Mouse (Mus musculus): Measurements from ENCODE around the gene Ripor1. TPM values are rescaled to one million over a fixed set of nuclear protein-coding genes. Genes with fewer than 3 reads are reported as not detected.
A peak's percentile ranks its signal among the peaks of the same experiment; 100 is the strongest.

Ripor1 gene
- total RNA-seq, 4 experiments from 2014 or later: 28.1 to 47.9 (median 37.8) TPM

DNA sequence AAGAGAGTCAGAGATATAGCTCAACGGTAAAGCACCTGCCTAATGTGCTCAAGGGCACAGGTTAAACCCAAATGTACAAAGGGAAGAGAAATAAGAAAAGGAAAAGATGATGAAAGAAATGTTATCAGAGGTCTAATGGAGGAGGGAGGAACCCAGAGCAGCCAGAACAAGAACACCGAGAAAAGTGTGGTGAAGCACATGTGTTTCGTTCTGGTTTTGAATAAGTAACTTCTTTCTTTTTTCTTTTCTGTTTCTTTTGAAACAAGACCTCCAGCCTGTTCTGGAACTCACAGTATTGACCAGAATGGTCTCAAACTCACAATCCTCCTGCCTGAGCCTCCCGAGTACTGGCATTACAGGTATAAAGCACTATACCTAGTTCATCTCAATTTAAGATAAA lies 24.3 kb downstream of the Ripor1 start:
- no peak for DNase-seq

DNA sequence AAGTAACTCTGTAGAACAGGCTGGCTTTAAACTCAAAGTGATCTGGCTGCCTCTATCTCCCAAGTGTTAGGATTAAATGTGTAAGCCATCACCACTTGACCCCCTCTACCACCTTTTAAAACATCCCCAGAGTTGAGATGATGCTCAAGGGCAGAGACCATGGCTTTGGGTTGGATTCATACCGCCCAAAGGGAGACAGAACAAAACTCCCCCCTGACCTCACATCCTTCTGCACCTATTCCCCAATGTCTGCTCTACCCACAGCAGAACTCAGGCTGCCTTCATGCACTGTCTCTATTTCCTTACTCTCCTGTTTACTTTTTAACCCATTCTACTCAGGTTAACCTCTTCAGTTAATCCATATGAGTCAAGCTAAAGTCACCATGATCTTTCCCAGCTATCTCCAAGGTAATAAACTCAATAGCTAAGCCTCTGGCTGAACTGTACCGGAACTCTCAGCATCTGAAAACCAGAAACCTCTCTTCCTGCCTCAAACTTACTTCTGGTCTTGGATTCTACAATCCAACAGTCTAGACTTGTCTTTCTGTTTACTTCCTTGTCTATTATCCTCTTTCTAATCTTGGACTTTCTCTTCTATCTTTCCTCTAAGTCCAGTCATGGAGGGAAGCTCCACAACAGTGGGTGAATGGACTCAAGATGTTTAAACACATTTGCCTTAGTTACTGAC lies 29.9 kb downstream of the Ripor1 start:
- DNase-seq: no peak

- no peak for DNase-seq
These were observed 30.4 kb downstream of the Ripor1 start for GRCm38 (mm10) chr8:105635481-105635880.

DNA sequence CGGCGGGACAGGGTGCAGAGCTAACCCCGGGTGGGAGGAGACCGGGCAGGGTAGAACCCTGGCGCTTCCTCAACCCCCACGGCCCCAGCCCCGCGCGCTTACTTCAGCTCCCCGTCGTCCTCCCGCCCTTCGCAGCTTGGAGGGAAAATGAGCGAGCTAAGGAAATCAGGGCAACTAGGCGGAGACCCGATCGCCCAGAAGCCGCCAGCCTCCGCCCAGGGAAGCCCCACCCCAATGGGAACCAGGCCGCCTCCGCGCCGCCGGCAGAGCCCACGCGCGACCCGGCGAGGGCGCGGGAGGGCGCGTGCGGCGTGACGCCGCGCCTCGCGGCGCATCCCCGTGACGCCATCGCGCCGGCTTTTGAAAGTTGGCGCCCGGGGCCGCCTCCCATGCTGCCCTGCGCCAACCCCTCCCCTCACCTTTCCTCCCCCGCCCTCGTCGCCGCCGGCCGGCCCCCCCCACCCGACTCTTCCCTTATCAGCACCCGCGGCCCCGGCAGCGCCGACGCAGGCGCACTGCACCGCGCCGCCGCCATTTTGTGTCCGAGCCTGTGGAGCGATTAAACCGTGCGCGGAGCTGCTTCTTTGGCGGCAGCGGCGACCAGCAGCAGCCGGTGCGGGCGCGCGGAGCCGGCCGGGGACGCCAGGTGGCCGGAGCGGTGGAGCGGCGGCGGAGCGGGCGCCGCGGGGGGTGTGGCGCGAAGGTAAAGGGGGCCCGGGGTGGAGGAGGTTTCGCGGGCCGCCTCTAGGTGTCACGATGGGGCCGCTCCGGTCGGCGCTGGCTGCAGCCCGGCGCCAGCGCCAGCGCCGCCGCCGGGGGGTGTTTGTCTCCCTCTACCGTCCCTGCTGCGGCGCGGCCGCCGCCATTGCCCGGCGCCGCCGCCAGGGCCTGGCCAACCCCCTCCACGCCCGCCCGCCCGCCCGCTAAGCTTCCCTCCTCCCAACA lies 31.2 kb downstream of the Ripor1 start, which contains the start of gene Ctcf:
Ctcf (plus strand) TSS at position 551 of the 945 bp plus-strand sequence.
- DNase-seq: peak; percentile 83

GRCm38 (mm10) chr8:105636963-105637510 lies 32.0 kb downstream of the Ripor1 start, which contains the start of gene Agrp:
Gene Agrp, minus strand, starts transcription at chr8:105637393.
- DNase-seq: peak; percentile 51

GRCm38 (mm10) chr8:105637601-105638041 lies 32.6 kb downstream of the Ripor1 start:
- DNase-seq: no peak

DNA sequence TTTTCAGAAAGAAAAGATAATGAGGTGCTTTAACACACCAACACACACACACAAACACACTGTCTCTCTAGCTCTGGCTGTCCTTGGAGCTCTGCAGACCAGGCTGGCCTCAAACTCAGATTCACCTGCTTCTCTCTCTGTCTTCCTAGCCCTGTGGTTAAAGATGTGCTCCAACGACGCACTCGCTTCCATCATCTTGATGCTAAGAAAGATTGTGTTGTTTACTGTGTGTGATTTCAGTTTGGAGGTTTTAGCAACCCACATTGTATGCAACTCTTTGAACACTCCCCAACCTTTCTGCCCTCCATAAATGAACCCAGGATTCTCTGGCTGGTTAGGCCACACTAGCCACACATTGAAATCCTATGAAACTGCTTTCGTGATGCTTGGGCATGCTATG lies 33.5 kb downstream of the Ripor1 start:
- DNase-seq: no peak

DNA sequence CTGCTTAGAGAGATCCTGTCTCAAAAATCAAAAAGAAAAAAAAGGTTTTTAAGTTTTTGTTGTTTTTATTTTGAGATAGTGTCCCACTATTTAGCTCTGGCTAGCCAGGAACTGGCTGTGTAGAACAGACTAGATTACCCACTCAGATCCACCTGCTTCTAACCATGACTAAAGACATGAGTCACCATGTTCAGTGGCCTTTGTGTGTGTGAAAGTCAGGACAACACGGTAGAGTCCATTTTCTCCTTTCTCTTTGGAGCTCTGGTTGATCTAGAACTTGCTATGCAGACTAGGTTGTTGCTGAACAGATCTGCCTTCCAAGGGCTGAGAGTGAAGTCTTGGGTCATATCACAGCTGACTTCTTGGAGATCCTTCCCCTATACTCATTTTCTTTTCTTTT lies 34.8 kb downstream of the Ripor1 start:
- no peak for DNase-seq

DNA sequence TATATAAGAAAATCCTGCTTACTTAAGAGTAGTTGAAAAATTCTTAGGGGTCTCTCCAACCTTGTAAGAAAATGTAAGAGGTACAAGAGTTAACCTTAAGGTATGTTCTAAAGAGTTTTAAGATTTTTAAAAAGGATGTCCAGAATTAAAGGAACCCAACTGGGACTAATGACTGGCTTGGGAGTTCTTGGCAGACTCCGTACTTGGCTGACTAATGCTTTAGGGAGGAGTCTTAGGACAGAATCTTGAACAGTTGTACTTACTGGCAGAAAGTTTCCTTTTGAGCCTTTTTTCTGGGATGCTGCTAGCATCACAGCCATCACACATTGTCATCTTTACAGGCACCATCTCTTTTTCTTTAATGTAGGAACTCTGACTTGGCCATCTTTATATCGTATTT lies 35.5 kb downstream of the Ripor1 start:
- no peak for DNase-seq

- DNase-seq: no peak
These were observed 40.1 kb downstream of the Ripor1 start for GRCm38 (mm10) chr8:105645205-105645604.

DNA sequence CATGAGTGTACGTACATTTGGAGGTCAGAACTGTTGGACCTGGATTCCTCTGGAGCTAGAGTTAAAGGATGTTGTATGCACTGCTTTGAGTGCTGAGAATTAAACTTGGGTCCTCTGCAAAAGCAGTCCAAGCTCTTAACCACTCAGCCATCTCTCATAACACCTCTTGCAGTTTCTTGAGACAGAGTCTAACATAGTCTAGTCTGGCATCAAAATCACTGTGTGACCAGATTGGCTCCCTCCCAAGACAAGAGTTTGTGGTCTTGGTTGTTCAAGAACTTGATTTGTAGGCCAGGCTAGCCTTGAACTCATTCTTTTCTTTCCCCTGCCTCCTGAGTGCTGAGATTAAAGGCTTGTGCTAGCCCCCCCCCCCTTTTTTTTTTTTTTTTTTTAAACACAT lies 43.9 kb downstream of the Ripor1 start:
- no peak for DNase-seq

DNA sequence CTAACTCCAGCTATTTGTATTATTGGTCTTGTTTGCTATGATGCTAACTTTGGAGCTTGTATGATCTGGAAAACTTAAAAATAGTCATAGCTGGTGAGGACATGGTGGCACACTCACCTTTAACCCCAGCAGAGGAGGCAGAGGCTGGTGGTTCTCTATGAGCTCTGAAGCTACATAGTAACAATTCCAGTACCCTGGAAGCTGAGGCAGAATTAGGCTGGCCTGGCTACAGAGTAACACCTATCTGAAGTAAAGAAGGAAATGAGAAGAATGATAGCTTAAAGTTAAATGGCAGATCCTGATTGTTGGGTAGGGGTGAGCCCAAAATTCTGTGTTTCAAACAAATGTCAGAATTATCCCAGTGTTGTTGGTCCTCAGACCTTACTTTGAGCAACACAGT lies 52.6 kb downstream of the Ripor1 start:
- no peak for DNase-seq

GRCm38 (mm10) chr8:105661167-105661566 lies 56.1 kb downstream of the Ripor1 start:
- no peak for DNase-seq

Small RNA genes lying within 50 kb of the gene (microRNA-seq; reads per million reads assigned to microRNA genes)
- 0 to 0.17 reads per million in 2 experiments for gene Mir1966

Other genes with a start within 250 kb of the Ripor1 start
- 1 to 10 TPM in 2 of 4 experiments, under 1 TPM in 2; 0.42 to 2.7 (median 1.3) TPM for gene Plekhg4, start 232.0 kb upstream of the Ripor1 start, total RNA-seq (2022)
- under 1 TPM in 1 of 4 experiments, not detected in 3; 0.15 TPM for gene Kctd19, start 191.8 kb upstream of the Ripor1 start, total RNA-seq (2022)
- 10 to 100 TPM in 1 of 4 experiments, 1 to 10 TPM in 3; 4.1 to 10.1 (median 7.0) TPM for gene Lrrc36, start 191.7 kb upstream of the Ripor1 start, total RNA-seq (2022)
- gene Tppp3, start 133.7 kb upstream of the Ripor1 start, total RNA-seq (2022): 10 to 100 TPM; 28.3 to 40.2 (median 33.0) TPM
- gene Zdhhc1, start 108.4 kb upstream of the Ripor1 start, total RNA-seq (2022): 10 to 100 TPM; 20.6 to 40.1 (median 31.3) TPM
- under 1 TPM; 0.56 to 0.98 (median 0.82) TPM for gene Hsd11b2, start 86.5 kb upstream of the Ripor1 start, total RNA-seq (2022)
- gene Atp6v0d1, start 39.2 kb upstream of the Ripor1 start, total RNA-seq (2022): 100 to 1,000 TPM; 113 to 135 (median 122) TPM
- gene Ctcf, start 31.3 kb downstream of the Ripor1 start, total RNA-seq (2022): 10 to 100 TPM; 61.2 to 79.1 (median 67.7) TPM
- 10 to 100 TPM in 1 of 4 experiments, 1 to 10 TPM in 2, under 1 TPM in 1; 0.97 to 11.6 (median 4.2) TPM for gene Agrp, start 32.1 kb downstream of the Ripor1 start, total RNA-seq (2022)
- gene Carmil2, start 81.0 kb downstream of the Ripor1 start, total RNA-seq (2022): 1 to 10 TPM; 2.1 to 3.9 (median 3.1) TPM
- 10 to 100 TPM; 22.3 to 37.1 (median 29.5) TPM for gene Acd, start 95.8 kb downstream of the Ripor1 start, total RNA-seq (2022)
- gene Pard6a, start 95.9 kb downstream of the Ripor1 start, total RNA-seq (2022): 10 to 100 TPM; 10.7 to 14.2 (median 12.8) TPM
- gene 4933405L10Rik, start 102.4 kb downstream of the Ripor1 start, total RNA-seq (2022): not detected
- 1 to 10 TPM; 4.6 to 8.1 (median 5.8) TPM for gene Enkd1, start 103.0 kb downstream of the Ripor1 start, total RNA-seq (2022)
- gene Gfod2, start 153.4 kb downstream of the Ripor1 start, total RNA-seq (2022): 10 to 100 TPM in 2 of 4 experiments, 1 to 10 TPM in 2; 8.9 to 10.9 (median 10.0) TPM
- gene Ranbp10, start 222.1 kb downstream of the Ripor1 start, total RNA-seq (2022): 10 to 100 TPM; 25.7 to 30.1 (median 27.3) TPM
- gene Tsnaxip1, start 222.5 kb downstream of the Ripor1 start, total RNA-seq (2022): not detected
- 1 to 10 TPM; 6.2 to 9.7 (median 7.3) TPM for gene Cenpt, start 248.0 kb downstream of the Ripor1 start, total RNA-seq (2022)
- 10 to 100 TPM; 38.2 to 45.1 (median 43.6) TPM for gene Thap11, start 249.9 kb downstream of the Ripor1 start, total RNA-seq (2022)

Measured in adrenal gland, adult 8-10 months (tissue).